In the genomic region with DNA sequence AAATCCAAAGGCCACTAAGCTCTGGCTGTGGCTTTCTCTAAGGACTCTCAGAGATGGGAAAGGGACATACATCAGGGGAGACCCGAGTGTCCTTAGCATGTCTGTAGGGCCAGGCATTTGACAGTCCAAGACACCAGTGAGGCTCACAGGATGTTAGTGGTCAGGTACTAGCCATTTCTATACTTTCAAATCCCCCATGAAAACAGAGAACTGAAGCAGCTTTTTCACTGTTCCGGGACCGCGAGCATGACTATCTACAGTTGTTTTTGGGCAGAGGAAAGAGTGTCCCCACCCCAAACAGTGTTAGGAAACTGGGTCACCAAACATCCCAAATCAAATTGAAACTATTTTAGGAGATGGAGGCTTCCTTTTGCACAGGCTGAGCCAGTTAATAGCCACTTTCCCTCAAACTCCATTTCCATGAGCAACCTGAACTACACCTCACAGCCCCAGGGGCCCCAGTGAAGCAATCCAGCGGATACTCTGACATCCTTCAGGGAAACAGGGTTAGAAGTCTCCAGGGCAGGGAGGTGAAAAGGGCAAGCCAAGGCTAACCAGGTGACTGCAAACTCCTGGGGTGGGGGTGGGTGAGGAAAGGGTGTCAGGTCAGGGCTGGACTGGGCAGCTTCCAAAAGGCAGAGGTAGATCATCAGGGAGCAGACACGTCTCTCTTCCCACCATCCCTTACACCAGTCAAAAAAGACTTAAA, we compare ENCODE assay signal across 8 mouse cellular contexts. TPM values are rescaled to one million over a fixed set of nuclear protein-coding genes. Genes with fewer than 3 reads are reported as not detected.
DNase-seq lines count a peak whose midpoint lies in the region; ATAC-seq and TF ChIP-seq lines count a peak whose summit lies in the region.

No protein-coding gene starts in this region.

- H3K9me3 ChIP-seq in heart, embryonic 11.5 days (replicated peaks; ENCODE audit: control insufficient read depth, low read length), result no peaks in the 10 kb centered on the region
- H3K9me3 ChIP-seq in G1E (replicated peaks), result no peaks in the 10 kb centered on the region
- no peaks in the 10 kb centered on the region for H3K9me3 ChIP-seq in hindbrain, embryonic 12.5 days (replicated peaks)
- H3K9me3 ChIP-seq in midbrain, embryonic 12.5 days, result no peaks in the 10 kb centered on the region

- H3K4me3 ChIP-seq in heart, embryonic 11.5 days (ENCODE audit: low read depth, low read length), result peak overlapping the region; percentile 92
- peak overlapping the region; percentile 84; the same call in 1 of the 2 replicates for H3K4me3 ChIP-seq in G1E (ENCODE audit: low read depth, low read length)
- peak overlapping the region; percentile 96 for H3K4me3 ChIP-seq in hindbrain, embryonic 12.5 days
- H3K4me3 ChIP-seq in midbrain, embryonic 12.5 days, result peak overlapping the region; percentile 94

- no peak for DNase-seq in heart, postnatal 10 days
- DNase-seq in G1E (ENCODE audit: low spot score), result no peak
- no peak for DNase-seq in ovary, postnatal 14 days (ENCODE audit: low spot score)
- DNase-seq in adrenal gland, postnatal 10 days, result no peak
- no peak for DNase-seq in right cerebral cortex, postnatal 10 days (ENCODE audit: low spot score in 2 of 2)

- H3K9ac ChIP-seq in heart, embryonic 11.5 days (ENCODE audit: low read depth, low read length), result peak overlapping the region; percentile 81
- H3K9ac ChIP-seq in hindbrain, embryonic 12.5 days, result peak overlapping the region; percentile 96
- peak overlapping the region; percentile 89 for H3K9ac ChIP-seq in midbrain, embryonic 12.5 days (replicated peaks)

- H3K27me3 ChIP-seq in heart, embryonic 11.5 days (ENCODE audit: control insufficient read depth, insufficient read depth, low read length), result no peaks in the 10 kb centered on the region
- H3K27me3 ChIP-seq in G1E (ENCODE audit: insufficient read depth, low read length), result peaks cover 19% of the 10 kb centered on the region
- H3K27me3 ChIP-seq in hindbrain, embryonic 12.5 days, result 0 out of 2 replicates have a peak, but pooled peaks cover 6% of the 10 kb centered on the region
- H3K27me3 ChIP-seq in midbrain, embryonic 12.5 days, result 0 out of 2 replicates have a peak, but pooled peaks cover 9% of the 10 kb centered on the region

- H3K4me1 ChIP-seq in heart, embryonic 11.5 days (ENCODE audit: control insufficient read depth, insufficient read depth, low read length), result peaks cover 3% of the 10 kb centered on the region
- H3K4me1 ChIP-seq in G1E (ENCODE audit: insufficient read depth, low read depth, low read length), result peaks cover 19% of the 10 kb centered on the region
- H3K4me1 ChIP-seq in hindbrain, embryonic 12.5 days, result peaks cover 17% of the 10 kb centered on the region
- peaks cover 19% of the 10 kb centered on the region for H3K4me1 ChIP-seq in midbrain, embryonic 12.5 days

- peaks cover 8% of the 10 kb centered on the region for H3K36me3 ChIP-seq in heart, embryonic 11.5 days (ENCODE audit: control insufficient read depth, insufficient read depth, low read length)
- peaks cover 44% of the 10 kb centered on the region for H3K36me3 ChIP-seq in G1E (replicated peaks)
- peaks cover 16% of the 10 kb centered on the region for H3K36me3 ChIP-seq in hindbrain, embryonic 12.5 days
- peaks cover 19% of the 10 kb centered on the region for H3K36me3 ChIP-seq in midbrain, embryonic 12.5 days

- WGBS in heart, embryonic 11.5 days (ENCODE audit: insufficient replicate concordance), result 63% methylated on average over 6 of the region's 6 CpGs
- WGBS in hindbrain, embryonic 12.5 days, result 59% methylated on average over 6 of the region's 6 CpGs
- 64% methylated on average over 6 of the region's 6 CpGs for WGBS in midbrain, embryonic 12.5 days

- H3K4me2 ChIP-seq in heart, embryonic 11.5 days, result peak overlapping the region; percentile 99
- H3K4me2 ChIP-seq in hindbrain, embryonic 12.5 days (replicated peaks), result peak overlapping the region; percentile 73
- peak overlapping the region; percentile 81 for H3K4me2 ChIP-seq in midbrain, embryonic 12.5 days (replicated peaks)

- H3K27ac ChIP-seq in heart, embryonic 11.5 days (ENCODE audit: low read depth, low read length), result no peak overlapping the region
- H3K27ac ChIP-seq in hindbrain, embryonic 12.5 days, result no peak overlapping the region
- H3K27ac ChIP-seq in midbrain, embryonic 12.5 days (replicated peaks), result no peak overlapping the region

- TF ChIP-seq CTCF in G1E (IDR thresholded peaks at IDR 0.05; ENCODE audit: low read depth, low read length), result no peak

- intact Hi-C loops in heart, postnatal 10 days (cut with DNase I), result loop anchor here (2.0 kb wide), 1 partner anchor 23 kb away; no protein-coding TSS in a partner anchor

- ATAC-seq in heart, embryonic 11.5 days (replicated peaks; ENCODE audit: insufficient number of reproducible peaks, low FRiP score, low TSS enrichment), result no peak
- no peak for ATAC-seq in G1E (ENCODE audit: extremely low read depth, insufficient number of reproducible peaks, low FRiP score, poor library complexity, severe bottlenecking)
- no peak for ATAC-seq in hindbrain, embryonic 12.5 days (ENCODE audit: low FRiP score)
- ATAC-seq in midbrain, embryonic 12.5 days (ENCODE audit: low FRiP score, low read depth), result no peak

RNA-seq across cellular contexts. Expression of a gene that starts 1.3 kb away (rescaled TPM):
- 18.9 and 21.6 TPM in 2 replicates for polyA plus RNA-seq in heart, embryonic 11.5 days (2014; fragmentation: Nextera tagmentation; extraction: Ambion mirVana)
- total RNA-seq in heart, postnatal 10 days (2021), result 10 to 100 TPM; 23.8 TPM
- total RNA-seq in G1E (2014; fragmentation: Nextera tagmentation) (12.2 and 12.5 TPM in 2 replicates), G1E (2017) (14.3 and 16.0 TPM in 2 replicates)
- polyA plus RNA-seq in G1E (2012), result 32.8 and 32.9 TPM in 2 replicates
- polyA plus RNA-seq in hindbrain, embryonic 12.5 days (2016; fragmentation: Nextera tagmentation; extraction: Ambion mirVana), result 57.5 and 62.0 TPM in 2 replicates
- polyA plus RNA-seq in midbrain, embryonic 12.5 days (2016; fragmentation: Nextera tagmentation; extraction: Ambion mirVana), result 62.3 and 65.9 TPM in 2 replicates
- total RNA-seq in adrenal gland, postnatal 10 days (2021), result 10 to 100 TPM; 31.8 to 34.1 TPM

RNA-seq across cellular contexts. Expression of a gene that starts 14.4 kb away (rescaled TPM):
- polyA plus RNA-seq in heart, embryonic 11.5 days (2014; fragmentation: Nextera tagmentation; extraction: Ambion mirVana), result 45.5 and 75.6 TPM in 2 replicates
- 100 to 1,000 TPM; 198 to 202 TPM for total RNA-seq in heart, postnatal 10 days (2021)
- total RNA-seq in G1E (2014; fragmentation: Nextera tagmentation) (23.4 and 28.1 TPM in 2 replicates), G1E (2017) (23.0 and 26.3 TPM in 2 replicates)
- polyA plus RNA-seq in G1E (2012), result 62.6 and 63.4 TPM in 2 replicates
- 38.7 and 41.9 TPM in 2 replicates for polyA plus RNA-seq in hindbrain, embryonic 12.5 days (2016; fragmentation: Nextera tagmentation; extraction: Ambion mirVana)
- polyA plus RNA-seq in midbrain, embryonic 12.5 days (2016; fragmentation: Nextera tagmentation; extraction: Ambion mirVana), result 38.1 and 38.5 TPM in 2 replicates
- total RNA-seq in adrenal gland, postnatal 10 days (2021), result 100 to 1,000 TPM; 356 to 367 TPM

RNA-seq across cellular contexts. Expression of a gene that starts 24.5 kb away (rescaled TPM):
- polyA plus RNA-seq in heart, embryonic 11.5 days (2014; fragmentation: Nextera tagmentation; extraction: Ambion mirVana), result 68.9 and 77.8 TPM in 2 replicates
- total RNA-seq in heart, postnatal 10 days (2021), result 10 to 100 TPM; 72.9 to 85.0 TPM
- total RNA-seq in G1E (2014; fragmentation: Nextera tagmentation) (191 and 201 TPM in 2 replicates), G1E (2017) (198 and 202 TPM in 2 replicates)
- polyA plus RNA-seq in G1E (2012), result 105 and 119 TPM in 2 replicates
- 65.0 and 72.9 TPM in 2 replicates for polyA plus RNA-seq in hindbrain, embryonic 12.5 days (2016; fragmentation: Nextera tagmentation; extraction: Ambion mirVana)
- 50.0 and 57.1 TPM in 2 replicates for polyA plus RNA-seq in midbrain, embryonic 12.5 days (2016; fragmentation: Nextera tagmentation; extraction: Ambion mirVana)
- total RNA-seq in adrenal gland, postnatal 10 days (2021), result 100 to 1,000 TPM; 160 to 163 TPM

RNA-seq across cellular contexts. Expression of a gene that starts 35.4 kb away (rescaled TPM):
- polyA plus RNA-seq in heart, embryonic 11.5 days (2014; fragmentation: Nextera tagmentation; extraction: Ambion mirVana), result 19.1 and 19.2 TPM in 2 replicates
- total RNA-seq in heart, postnatal 10 days (2021), result not detected
- not detected in 2 replicates for total RNA-seq in G1E (2014; fragmentation: Nextera tagmentation)
- 0.46 and 0.49 TPM in 2 replicates for total RNA-seq in G1E (2017)
- polyA plus RNA-seq in G1E (2012), result not detected in 2 replicates
- polyA plus RNA-seq in hindbrain, embryonic 12.5 days (2016; fragmentation: Nextera tagmentation; extraction: Ambion mirVana), result 22.3 and 30.3 TPM in 2 replicates
- 25.3 and 31.3 TPM in 2 replicates for polyA plus RNA-seq in midbrain, embryonic 12.5 days (2016; fragmentation: Nextera tagmentation; extraction: Ambion mirVana)
- total RNA-seq in adrenal gland, postnatal 10 days (2021), result not detected
